8 mouse cellular contexts compared by ENCODE assay signal in the genomic region with DNA sequence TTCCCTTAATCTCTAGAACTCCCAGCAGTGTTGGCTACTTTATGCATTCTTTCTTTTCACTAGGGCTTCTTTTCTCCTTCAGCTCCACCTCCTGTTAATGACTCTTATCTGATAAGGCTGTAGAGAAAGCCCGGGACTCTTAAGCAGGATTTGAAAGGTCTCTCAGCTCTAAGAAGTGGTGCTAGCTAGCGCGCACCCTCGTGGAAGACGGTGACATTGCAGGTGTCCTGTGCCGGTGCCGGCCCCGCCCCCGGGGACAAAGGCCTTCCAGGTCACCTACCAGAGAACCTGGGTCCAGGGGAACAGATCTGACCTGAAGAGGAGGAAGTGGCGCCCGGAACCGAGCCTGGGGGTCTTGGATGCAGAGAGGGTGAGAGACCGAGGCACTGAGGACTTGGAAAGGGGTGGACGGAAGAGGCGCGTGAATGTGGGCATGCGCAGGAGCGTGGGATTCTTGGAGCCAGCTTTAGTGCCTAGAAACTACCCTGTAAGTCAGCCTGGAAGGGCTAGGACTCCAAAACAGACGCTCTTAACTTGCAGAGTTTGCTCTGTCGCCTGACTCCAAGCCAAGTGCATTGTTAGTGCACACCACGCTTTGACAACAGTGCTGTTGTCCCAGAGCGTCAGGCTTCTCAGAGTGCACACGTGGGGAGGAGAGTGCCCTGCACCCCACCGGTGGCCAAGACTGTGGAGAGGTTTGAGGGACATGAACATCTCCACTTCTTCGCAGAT. TPM values are rescaled to one million over a fixed set of nuclear protein-coding genes. Genes with fewer than 3 reads are reported as not detected.
DNase-seq lines count a peak whose midpoint lies in the region; ATAC-seq and TF ChIP-seq lines count a peak whose summit lies in the region.

Scrn2 (plus strand) TSS at position 253 of the 732 bp plus-strand sequence.

- TF ChIP-seq CTCF in bone marrow, adult 2 months (IDR thresholded peaks at IDR 0.05; ENCODE audit: control insufficient read depth, insufficient read depth, low read length), result peak; percentile 84
- peak; percentile 87 for TF ChIP-seq CTCF in liver, adult 2 months (IDR thresholded peaks at IDR 0.05; ENCODE audit: low read depth, low read length)

- H3K4me3 ChIP-seq in bone marrow, adult 2 months (replicated peaks; ENCODE audit: control insufficient read depth, low read depth, low read length), result peak within 1 kb of the TSS; percentile 67
- peak within 1 kb of the TSS; percentile 72 for H3K4me3 ChIP-seq in embryonic facial prominence, embryonic 15.5 days (replicated peaks)
- H3K4me3 ChIP-seq in heart, embryonic 11.5 days (ENCODE audit: low read depth, low read length), result peak within 1 kb of the TSS; percentile 54
- H3K4me3 ChIP-seq in kidney, embryonic 15.5 days (replicated peaks), result peak within 1 kb of the TSS; percentile 69
- H3K4me3 ChIP-seq in liver, adult 2 months (ENCODE audit: insufficient read depth, low read depth, low read length), result peak within 1 kb of the TSS; percentile 60

- TF ChIP-seq POLR2A in bone marrow, adult 2 months (IDR thresholded peaks at IDR 0.05; ENCODE audit: borderline replicate concordance, control insufficient read depth, low read depth, low read length), result no peak
- peak; percentile 30; the same call in 1 of the 2 replicates for TF ChIP-seq POLR2A in liver, adult 2 months (IDR thresholded peaks at IDR 0.05; ENCODE audit: extremely low read depth, insufficient read depth, low read length)

- peaks cover 3% of the 10 kb centered on the region; the same call in 1 of the 2 replicates for H3K79me2 ChIP-seq in liver, adult 2 months (ENCODE audit: control insufficient read depth, insufficient read depth, low read length)

- no peak within 1 kb of the TSS; the same call in 1 of the 2 replicates for H3K27ac ChIP-seq in bone marrow, adult 2 months (ENCODE audit: control insufficient read depth, insufficient read depth, low read depth, low read length, poor library complexity)
- H3K27ac ChIP-seq in embryonic facial prominence, embryonic 15.5 days (replicated peaks), result peak within 1 kb of the TSS; percentile 86
- peak within 1 kb of the TSS; percentile 51; the same call in 1 of the 2 replicates for H3K27ac ChIP-seq in heart, embryonic 11.5 days (ENCODE audit: low read depth, low read length)
- peak within 1 kb of the TSS; percentile 93 for H3K27ac ChIP-seq in kidney, embryonic 15.5 days
- H3K27ac ChIP-seq in liver, adult 2 months (replicated peaks; ENCODE audit: insufficient read depth, low read depth, low read length), result peak within 1 kb of the TSS; percentile 62

- H3K4me2 ChIP-seq in embryonic facial prominence, embryonic 15.5 days (replicated peaks), result peak within 1 kb of the TSS; percentile 86
- peak within 1 kb of the TSS; percentile 87 for H3K4me2 ChIP-seq in heart, embryonic 11.5 days
- peak within 1 kb of the TSS; percentile 90 for H3K4me2 ChIP-seq in kidney, embryonic 15.5 days

- DNase-seq in A20 (ENCODE audit: low read depth, low spot score), result peak; percentile 93
- peak; percentile 75 for DNase-seq in liver, adult 2 months (ENCODE audit: extremely low read depth, low read depth, low spot score)
- DNase-seq in spleen, postnatal 4 days (ENCODE audit: low spot score in 2 of 2), result peak; percentile 82 to 94

- no peaks in the 10 kb centered on the region for H3K9me3 ChIP-seq in embryonic facial prominence, embryonic 15.5 days (replicated peaks)
- H3K9me3 ChIP-seq in heart, embryonic 11.5 days (replicated peaks; ENCODE audit: control insufficient read depth, low read length), result no peaks in the 10 kb centered on the region
- no peaks in the 10 kb centered on the region for H3K9me3 ChIP-seq in kidney, embryonic 15.5 days (replicated peaks)

- peak; percentile 79 for ATAC-seq in embryonic facial prominence, embryonic 15.5 days (ENCODE audit: insufficient number of reproducible peaks, low FRiP score, low TSS enrichment, low read depth)
- no peak; the same call in 1 of the 2 replicates for ATAC-seq in heart, embryonic 11.5 days (replicated peaks; ENCODE audit: insufficient number of reproducible peaks, low FRiP score, low TSS enrichment)
- peak; percentile 71 for ATAC-seq in kidney, embryonic 15.5 days (replicated peaks; ENCODE audit: low FRiP score)
- peak; percentile 86 for ATAC-seq in monocyte, adult 5-6 weeks (replicated peaks; ENCODE audit: insufficient number of reproducible peaks, low FRiP score, low TSS enrichment, poor library complexity, severe bottlenecking)

- H3K27me3 ChIP-seq in embryonic facial prominence, embryonic 15.5 days, result peaks cover 3% of the 10 kb centered on the region
- peaks cover 6% of the 10 kb centered on the region for H3K27me3 ChIP-seq in heart, embryonic 11.5 days (ENCODE audit: control insufficient read depth, insufficient read depth, low read length)
- no peaks in the 10 kb centered on the region; the same call in 1 of the 2 replicates for H3K27me3 ChIP-seq in kidney, embryonic 15.5 days
- no peaks in the 10 kb centered on the region for H3K27me3 ChIP-seq in liver, adult 2 months (ENCODE audit: control insufficient read depth, insufficient read depth, low read length)

- H3K36me3 ChIP-seq in embryonic facial prominence, embryonic 15.5 days, result no peaks in the 10 kb centered on the region
- peaks cover 3% of the 10 kb centered on the region; the same call in 1 of the 2 replicates for H3K36me3 ChIP-seq in heart, embryonic 11.5 days (ENCODE audit: control insufficient read depth, insufficient read depth, low read length)
- peaks cover 16% of the 10 kb centered on the region for H3K36me3 ChIP-seq in kidney, embryonic 15.5 days
- H3K36me3 ChIP-seq in liver, adult 2 months (ENCODE audit: control insufficient read depth, insufficient read depth, low read length), result no peaks in the 10 kb centered on the region; the same call in 1 of the 2 replicates

- H3K4me1 ChIP-seq in bone marrow, adult 2 months (ENCODE audit: control insufficient read depth, insufficient read depth, low read length), result peaks cover 2% of the 10 kb centered on the region; the same call in 1 of the 2 replicates
- peaks cover 29% of the 10 kb centered on the region for H3K4me1 ChIP-seq in embryonic facial prominence, embryonic 15.5 days
- H3K4me1 ChIP-seq in heart, embryonic 11.5 days (ENCODE audit: control insufficient read depth, insufficient read depth, low read length), result peaks cover 14% of the 10 kb centered on the region
- peaks cover 28% of the 10 kb centered on the region for H3K4me1 ChIP-seq in kidney, embryonic 15.5 days
- peaks cover 5% of the 10 kb centered on the region; the same call in 1 of the 2 replicates for H3K4me1 ChIP-seq in liver, adult 2 months (ENCODE audit: control insufficient read depth, insufficient read depth, low read length)

- under 1% methylated on average over 25 of the region's 25 CpGs for WGBS in bone marrow, adult 2 months
- under 1% methylated on average over 25 of the region's 25 CpGs for WGBS in embryonic facial prominence, embryonic 15.5 days
- 1% methylated on average over 25 of the region's 25 CpGs for WGBS in heart, embryonic 11.5 days (ENCODE audit: insufficient replicate concordance)
- 0% methylated on average over 25 of the region's 25 CpGs for WGBS in kidney, embryonic 15.5 days
- under 1% methylated on average over 25 of the region's 25 CpGs for WGBS in liver, adult 2 months

- H3K9ac ChIP-seq in embryonic facial prominence, embryonic 15.5 days, result peak within 1 kb of the TSS; percentile 80
- peak within 1 kb of the TSS; percentile 68 for H3K9ac ChIP-seq in heart, embryonic 11.5 days (ENCODE audit: low read depth, low read length)
- H3K9ac ChIP-seq in kidney, embryonic 15.5 days, result peak within 1 kb of the TSS; percentile 78
- peak within 1 kb of the TSS; percentile 55 for H3K9ac ChIP-seq in liver, adult 2 months (ENCODE audit: low read depth, low read length)

RNA-seq across cellular contexts. Expression of gene Scrn2, which starts in this region (rescaled TPM):
- 3.0 and 6.7 TPM in 2 replicates for polyA plus RNA-seq in bone marrow, adult 2 months (2011; ENCODE audit: insufficient read depth, insufficient read length, low replicate concordance, missing spikeins)
- 22.5 and 23.9 TPM in 2 replicates for polyA plus RNA-seq in embryonic facial prominence, embryonic 15.5 days (2015; fragmentation: Nextera tagmentation; extraction: Ambion mirVana)
- polyA plus RNA-seq in heart, embryonic 11.5 days (2014; fragmentation: Nextera tagmentation; extraction: Ambion mirVana), result 13.9 and 16.6 TPM in 2 replicates
- 38.2 and 38.8 TPM in 2 replicates for polyA plus RNA-seq in kidney, embryonic 15.5 days (2015; fragmentation: Nextera tagmentation; extraction: Ambion mirVana)
- total RNA-seq in liver, adult 2 months (2014; rRNA removed), result 39.5 and 41.9 TPM in 2 replicates
- polyA plus RNA-seq in liver, adult 2 months (2012; rRNA removed), result 56.6 and 58.3 TPM in 2 replicates
- total RNA-seq in monocyte, adult 5-6 weeks (2017), result 2.3 to 3.2 TPM (median 2.9 TPM) in 3 replicates
